Mouse (Mus musculus): ENCODE measurements around the gene Snorc.
"Not testable (repeated sequence)": the region's sequence is repeated elsewhere in the genome, so short reads cannot be mapped to it uniquely, and the experiment has no call there.

The Snorc gene

DNA sequence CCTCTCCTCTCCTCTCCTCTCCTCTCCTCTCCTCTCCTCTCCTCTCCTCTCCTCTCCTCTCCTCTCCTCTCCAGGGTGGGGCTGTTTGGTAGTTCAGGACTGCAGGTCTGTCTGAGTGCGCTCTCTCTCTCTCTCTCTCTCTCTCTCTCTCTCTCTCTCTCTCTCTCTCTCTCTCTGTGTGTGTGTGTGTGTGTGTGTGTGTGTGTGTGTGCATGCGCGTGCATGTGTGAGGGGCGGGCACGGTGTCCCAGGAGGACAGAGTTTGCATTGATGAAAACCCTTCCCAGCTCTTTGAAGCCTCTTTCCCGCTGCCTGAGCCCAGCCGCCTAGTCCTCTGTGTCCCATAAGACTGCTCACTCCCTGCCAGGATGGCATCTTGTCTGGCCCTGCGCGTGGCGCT lies at the start of gene Snorc:
Gene Snorc (plus strand): TSS at position 301 of the 400 bp plus-strand sequence.
- not testable (repeated sequence) for DNase-seq (ENCODE audit: low spot score)

GRCm38 (mm10) chr1:87435125-87435524 lies 34.9 kb upstream of the Snorc start:
- no peak for DNase-seq (ENCODE audit: low spot score)

DNA sequence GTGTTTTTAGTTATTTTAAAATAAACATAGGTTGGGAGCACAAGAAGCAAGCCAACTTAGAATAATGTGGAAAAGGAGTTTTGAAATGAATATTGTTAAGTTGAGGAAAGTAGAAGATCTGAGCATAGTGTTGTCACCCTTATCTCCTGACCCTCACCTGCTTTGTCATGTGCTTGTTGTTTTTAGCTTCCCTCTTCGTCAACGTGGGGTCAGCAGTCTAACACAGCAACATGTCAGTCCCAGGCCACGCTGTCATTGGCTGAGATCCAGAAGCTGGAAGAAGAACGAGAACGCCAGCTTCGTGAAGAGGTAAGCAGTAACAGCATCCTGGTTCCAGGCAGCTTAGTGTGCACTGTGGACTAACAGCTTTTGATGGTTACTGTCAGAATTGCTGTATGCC lies 33.5 kb upstream of the Snorc start:
- DNase-seq (ENCODE audit: low spot score) = no peak

- peak; percentile 46 for DNase-seq (ENCODE audit: low spot score)
Observed at GRCm38 (mm10) chr1:87447183-87448104, 22.6 kb upstream of the Snorc start.

DNA sequence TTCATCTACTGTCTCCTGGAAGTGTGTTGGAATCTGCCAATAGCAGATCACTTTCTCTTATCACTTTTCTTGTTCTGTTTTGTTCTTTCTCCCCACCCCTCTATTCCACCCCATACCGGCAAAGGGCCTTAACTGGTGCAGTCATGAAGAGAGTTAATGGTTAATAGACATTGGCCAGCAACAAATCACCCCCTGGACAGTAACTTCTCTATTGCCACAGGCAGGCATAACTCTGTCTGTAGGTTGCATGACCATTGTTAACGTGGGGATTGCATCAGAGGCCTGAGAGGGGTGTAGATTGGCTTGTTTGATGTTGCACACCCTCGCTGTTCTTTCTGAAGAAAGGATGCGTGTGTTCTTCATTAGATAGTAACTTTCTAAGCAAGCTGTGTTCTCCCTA lies 20.6 kb upstream of the Snorc start:
- DNase-seq (ENCODE audit: low spot score) = no peak

DNA sequence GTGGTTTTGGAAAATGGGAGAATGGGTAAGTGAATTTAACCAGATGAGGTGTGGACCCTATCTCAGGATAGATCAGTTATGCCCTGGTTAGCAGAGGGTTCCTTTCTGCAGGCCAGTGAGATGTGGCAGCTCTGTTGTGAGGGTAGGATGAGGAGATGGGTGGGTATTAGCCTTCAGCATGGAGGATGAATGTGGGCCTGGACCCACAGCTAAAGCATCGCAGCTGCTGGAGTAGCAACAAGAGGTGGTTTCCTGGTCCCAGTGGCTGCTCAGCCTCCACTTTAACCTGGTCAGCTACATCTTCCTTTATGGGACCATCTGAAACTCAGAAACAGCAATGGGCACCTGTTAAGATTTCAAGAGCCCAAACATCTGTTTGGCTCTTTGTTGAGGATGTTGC lies 13.6 kb upstream of the Snorc start:
- no peak for DNase-seq (ENCODE audit: low spot score)

GRCm38 (mm10) chr1:87458045-87458444 lies 12.0 kb upstream of the Snorc start:
- DNase-seq (ENCODE audit: low spot score) = no peak

DNA sequence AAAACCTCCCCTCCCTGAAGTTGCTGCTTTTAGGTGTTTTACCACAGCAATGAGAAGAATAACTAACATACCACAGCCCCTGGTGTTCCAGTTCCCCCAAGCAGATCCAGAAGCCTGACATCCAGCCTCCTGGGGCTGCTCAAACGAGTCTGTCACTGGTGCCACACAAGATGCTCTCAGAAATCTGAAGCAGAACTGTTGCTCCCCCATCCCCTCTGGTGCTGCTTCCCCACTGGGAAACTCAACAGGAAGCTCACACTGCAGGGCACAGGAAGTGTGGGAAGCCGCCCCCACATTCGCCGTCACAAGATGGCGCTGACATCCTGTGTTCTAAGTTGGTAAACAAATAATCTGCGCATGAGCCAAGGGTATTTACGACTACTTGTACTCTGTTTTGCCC lies 10.2 kb upstream of the Snorc start:
- not testable (repeated sequence) for DNase-seq (ENCODE audit: low spot score)

DNA sequence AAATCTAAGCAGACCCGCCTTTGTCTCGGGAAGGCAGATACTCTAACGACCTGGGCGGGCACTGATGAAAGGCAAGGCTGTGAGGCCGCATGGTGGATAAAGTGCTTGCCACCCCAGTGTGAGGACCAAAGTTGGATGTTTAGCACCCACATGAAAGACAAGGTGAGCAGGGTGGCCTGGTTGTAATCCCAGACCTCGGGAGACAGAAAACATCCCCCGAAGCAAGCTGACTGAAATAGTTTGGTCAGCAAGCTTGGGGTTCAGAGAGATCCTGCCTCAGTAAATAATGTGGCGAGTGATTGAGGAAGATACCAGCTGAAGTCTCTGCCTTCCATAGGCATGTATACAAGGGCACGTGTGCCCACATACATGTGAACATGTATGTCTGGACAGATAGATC lies 2.6 kb upstream of the Snorc start:
- DNase-seq (ENCODE audit: low spot score) = no peak

DNA sequence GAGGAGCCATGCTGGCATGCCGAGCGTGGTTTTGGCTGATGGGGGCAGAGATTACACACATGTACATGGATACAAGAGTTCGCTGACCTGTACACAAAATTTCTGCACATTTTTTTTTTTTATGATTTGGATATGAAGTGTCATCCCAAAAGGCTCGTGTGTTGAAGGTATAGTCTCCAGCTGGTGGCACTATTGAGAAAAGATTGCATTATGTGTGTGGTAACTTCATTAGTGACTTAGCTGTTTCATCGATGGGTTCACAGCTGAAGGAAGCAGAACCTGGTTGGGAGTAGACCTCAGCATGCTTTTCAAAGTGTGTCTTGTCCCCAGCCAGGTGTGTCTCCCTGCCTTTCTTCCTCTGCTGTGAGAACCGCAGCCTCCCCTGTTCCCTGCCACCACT lies 1.8 kb upstream of the Snorc start:
- DNase-seq (ENCODE audit: low spot score) = no peak

GRCm38 (mm10) chr1:87471914-87472313 lies 1.8 kb downstream of the Snorc start:
- no peak for DNase-seq (ENCODE audit: low spot score)

DNA sequence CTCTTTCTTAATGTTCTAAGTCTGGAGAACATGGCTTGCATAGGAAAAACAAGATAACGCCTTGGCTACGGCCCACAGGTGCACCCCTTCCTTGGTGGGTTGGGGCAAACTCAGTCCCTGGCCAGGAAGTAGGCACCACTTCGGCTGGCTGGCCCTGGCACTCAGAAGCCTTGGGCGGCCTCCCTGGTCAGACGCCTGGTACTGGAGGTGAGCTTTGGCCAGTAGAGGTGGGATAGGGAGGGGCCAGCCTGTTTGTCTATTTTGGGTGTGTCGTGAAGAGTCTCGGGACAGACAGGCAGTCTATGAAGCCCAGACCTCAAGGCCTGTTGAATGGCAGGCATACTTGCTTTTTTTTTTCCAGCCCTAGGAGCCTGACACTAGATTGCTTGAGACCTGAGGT lies 2.5 kb downstream of the Snorc start:
- no peak for DNase-seq (ENCODE audit: low spot score)

DNA sequence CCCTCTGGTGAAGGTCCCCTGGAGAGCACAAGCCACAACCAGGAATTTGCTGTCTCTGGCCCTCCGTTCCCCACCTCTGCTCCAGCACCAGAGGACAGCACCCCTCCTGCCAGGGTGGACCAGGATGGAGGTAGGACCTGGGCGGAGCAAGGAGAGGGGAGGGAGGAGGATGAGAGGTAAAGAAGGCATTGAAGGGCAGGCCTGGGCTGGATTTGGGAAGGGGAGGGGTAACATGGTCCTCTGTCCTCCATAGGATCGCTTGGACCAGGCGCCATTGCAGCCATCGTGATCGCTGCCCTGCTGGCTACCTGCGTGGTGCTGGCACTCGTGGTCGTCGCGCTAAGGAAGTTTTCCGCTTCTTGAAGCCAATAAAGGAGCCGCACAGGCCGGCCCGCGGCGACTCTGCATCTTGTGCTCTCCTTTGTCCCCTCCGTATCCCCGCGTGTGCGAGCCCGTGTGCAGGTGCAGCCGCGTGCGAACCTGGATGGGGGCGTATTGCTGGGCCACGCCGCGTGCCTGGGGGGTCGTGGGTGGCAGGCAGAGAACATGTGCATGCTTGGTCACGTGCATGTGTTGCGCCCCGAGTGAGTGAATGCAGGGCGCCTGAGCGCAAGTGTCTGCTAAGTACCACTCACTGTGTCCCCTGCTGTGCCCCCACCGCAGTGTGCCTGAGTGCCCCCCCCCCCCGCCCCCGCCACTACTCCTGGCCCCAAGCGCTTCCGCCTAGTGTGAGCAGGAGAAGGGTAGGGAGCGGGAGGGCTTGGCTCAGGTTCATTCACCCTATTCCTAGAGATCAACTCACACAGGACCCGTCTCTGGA lies 5.2 kb downstream of the Snorc start:
- DNase-seq (ENCODE audit: low spot score) = no peak

DNA sequence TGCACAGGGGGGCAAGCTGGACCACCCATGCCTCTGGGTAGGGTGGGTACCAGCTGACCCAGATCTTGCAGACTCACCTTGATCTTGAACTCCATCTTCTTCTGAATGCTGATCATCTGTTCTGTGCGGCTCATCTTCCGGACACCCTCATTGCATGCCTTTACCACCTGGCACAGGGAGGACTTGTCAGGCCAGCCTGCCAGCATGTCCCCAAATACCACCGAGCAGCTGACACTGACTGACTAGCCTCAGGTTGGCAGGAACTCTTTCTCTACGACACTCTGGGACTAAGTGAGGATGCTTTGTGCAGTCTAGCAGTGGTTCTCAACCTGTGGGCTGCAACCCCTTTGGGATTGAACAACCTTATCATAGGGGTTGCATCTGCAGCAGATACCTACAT lies 12.5 kb downstream of the Snorc start:
- no peak for DNase-seq (ENCODE audit: low spot score)

DNA sequence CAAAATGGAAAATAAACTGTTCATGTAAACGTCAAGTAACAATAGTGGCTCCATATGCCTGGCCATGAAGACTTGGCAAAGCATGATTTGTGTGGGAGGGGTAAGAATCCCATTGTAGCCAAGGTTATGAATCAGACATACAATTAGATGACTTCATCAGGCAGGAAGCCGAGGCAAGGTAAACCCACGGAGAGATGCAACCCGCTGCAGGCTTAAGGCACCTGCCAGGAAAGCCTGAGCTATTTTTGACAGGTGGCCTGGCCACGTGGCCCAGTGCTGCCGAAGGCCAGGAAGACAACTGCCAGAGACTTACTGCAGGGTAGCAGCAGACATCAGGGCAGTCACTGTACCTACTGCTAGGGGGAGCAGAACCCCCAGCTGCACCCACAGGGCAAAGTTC lies 16.3 kb downstream of the Snorc start:
- DNase-seq (ENCODE audit: low spot score) = no peak

DNA sequence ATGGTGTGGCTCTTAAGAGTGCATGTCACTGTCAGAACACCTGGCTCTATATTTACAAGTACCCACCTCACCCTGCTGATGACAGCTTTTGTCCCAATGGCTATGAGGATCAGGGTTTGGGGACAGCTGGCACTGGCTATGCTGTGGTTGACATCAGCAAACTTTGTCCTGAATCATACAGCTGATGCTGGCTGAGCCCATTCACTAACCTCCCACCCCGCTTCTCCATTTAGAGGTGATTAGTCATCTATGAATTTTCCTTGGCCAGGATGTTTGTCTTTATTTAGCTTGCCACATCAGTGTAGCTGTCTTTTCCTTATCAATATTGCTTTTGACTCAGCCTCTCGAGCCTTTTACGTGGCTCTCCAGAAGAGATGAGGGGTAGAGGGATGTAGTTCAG lies 22.2 kb downstream of the Snorc start:
- DNase-seq (ENCODE audit: low spot score) = no peak

GRCm38 (mm10) chr1:87493542-87493941 lies 23.5 kb downstream of the Snorc start:
- DNase-seq (ENCODE audit: low spot score) = no peak

DNA sequence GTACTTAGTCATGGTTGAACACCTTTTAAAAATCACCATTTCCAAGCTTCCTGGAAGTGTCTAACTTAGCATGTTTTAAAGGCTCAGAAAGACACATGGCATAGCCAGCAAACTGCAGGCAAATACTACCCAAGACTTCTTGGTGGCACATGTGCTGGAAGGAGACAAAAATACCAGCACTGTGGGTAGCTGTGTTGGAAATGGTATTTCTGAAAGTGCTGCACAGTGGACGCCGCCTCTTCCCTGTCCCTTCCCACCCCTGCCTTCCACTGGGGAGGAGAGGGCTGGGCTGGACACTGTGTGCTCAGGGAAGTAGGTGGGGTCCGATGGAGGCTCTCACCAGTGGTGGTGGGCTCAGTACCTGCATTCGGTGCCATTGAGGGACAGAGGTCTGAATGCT lies 35.5 kb downstream of the Snorc start:
- no peak for DNase-seq (ENCODE audit: low spot score)

- DNase-seq (ENCODE audit: low spot score) = no peak
Observed at GRCm38 (mm10) chr1:87507857-87508256, 37.8 kb downstream of the Snorc start.

DNA sequence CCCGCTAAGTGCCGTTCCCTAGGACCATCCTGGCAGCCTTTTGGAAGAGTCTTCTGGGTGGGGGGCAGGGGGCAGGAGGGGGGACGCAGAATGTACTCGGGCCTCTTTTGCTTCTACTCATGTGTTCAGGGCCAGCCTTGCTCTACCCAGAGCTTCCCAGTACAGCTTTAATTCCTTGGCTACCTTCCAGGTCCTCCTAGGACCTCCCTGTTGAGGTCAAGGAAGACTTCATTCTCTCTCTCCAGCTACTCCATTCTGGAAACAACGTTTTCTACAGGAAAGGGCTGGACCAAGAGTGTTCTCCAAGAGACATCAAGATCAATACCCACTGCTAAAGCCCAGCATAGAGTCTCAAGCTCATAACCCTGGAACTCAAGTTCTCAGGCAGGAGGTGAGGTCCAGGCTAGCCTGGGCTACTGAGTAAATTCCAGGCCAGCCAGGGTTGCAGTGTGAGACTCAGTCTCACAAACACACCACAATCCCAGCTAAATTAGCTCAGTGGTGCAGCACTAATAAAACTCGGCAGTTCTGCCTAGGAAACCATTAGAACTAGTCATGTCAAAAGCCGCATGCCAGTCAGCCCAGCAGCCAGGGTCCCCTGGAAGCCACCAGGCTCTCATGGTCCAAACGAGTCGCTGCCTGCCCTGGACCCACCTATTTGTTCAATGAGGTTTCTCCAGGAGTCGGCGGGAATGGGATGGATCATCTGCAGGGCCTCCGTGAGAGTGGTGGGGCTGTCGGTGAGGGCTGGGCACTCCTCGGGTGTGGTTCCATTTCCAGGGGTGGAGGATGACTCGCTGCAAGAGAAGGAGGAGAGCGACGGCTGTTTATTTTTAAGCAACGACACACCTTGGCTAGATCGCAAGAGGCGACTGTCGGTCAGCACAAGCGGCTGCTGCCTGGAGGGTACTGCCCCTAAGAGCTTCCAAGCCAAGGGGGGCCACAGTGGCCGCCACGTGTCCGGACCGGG lies 38.8 kb downstream of the Snorc start:
- DNase-seq (ENCODE audit: low spot score) = no peak

GRCm38 (mm10) chr1:87509561-87510165 lies 39.6 kb downstream of the Snorc start, which contains the start of gene Neu2:
Gene Neu2 (plus strand): TSS chr1:87509889.
- DNase-seq (ENCODE audit: low spot score) = peak; percentile 18
